Mouse (Mus musculus): ENCODE measurements around the gene C4bp.

- TF ChIP-seq CTCF (IDR thresholded peaks at IDR 0.05; ENCODE audit: borderline replicate concordance, insufficient read depth, low read length) (no peak), POLR2A (IDR thresholded peaks at IDR 0.05; ENCODE audit: low read depth, low read length) (no peak)
Measured at GRCm38 (mm10) chr1:130661454-130661853, at the start of gene C4bp.
